Mouse (Mus musculus): ENCODE measurements around the gene Btbd11. TPM values are rescaled to one million over a fixed set of nuclear protein-coding genes. Genes with fewer than 3 reads are reported as not detected.
A peak's percentile ranks its signal among the peaks of the same experiment; 100 is the strongest.
"Not testable (repeated sequence)": the region's sequence is repeated elsewhere in the genome, so short reads cannot be mapped to it uniquely, and the experiment has no call there.

The Btbd11 gene
- polyA plus RNA-seq, 1 experiment from 2014 or later: 4.4 TPM

GRCm38 (mm10) chr10:85645346-85645745 lies 258.7 kb downstream of the Btbd11 start:
- H3K9me3 ChIP-seq (replicated peaks; ENCODE audit: control insufficient read depth, low read length): no peaks in the 10 kb centered on the region
- H3K36me3 ChIP-seq (replicated peaks; ENCODE audit: control insufficient read depth, insufficient read depth, low read depth, low read length): no peaks in the 10 kb centered on the region
- ATAC-seq (replicated peaks; ENCODE audit: insufficient number of reproducible peaks, low FRiP score, low TSS enrichment, low read depth): no peak
- DNase-seq (ENCODE audit: low spot score): no peak
- H3K4me2 ChIP-seq (ENCODE audit: low read depth, low read length): no peak overlapping the region
- no peak overlapping the region for H3K27ac ChIP-seq (replicated peaks; ENCODE audit: low read depth, low read length)
- no peak overlapping the region for H3K4me3 ChIP-seq (ENCODE audit: low read depth, low read length)
- WGBS: 83% methylated on average over 6 of the region's 6 CpGs
- no peak overlapping the region for H3K9ac ChIP-seq (replicated peaks; ENCODE audit: low read length)
- no peaks in the 10 kb centered on the region for H3K4me1 ChIP-seq (ENCODE audit: control insufficient read depth, insufficient read depth, low read length)
- H3K27me3 ChIP-seq (ENCODE audit: control insufficient read depth, insufficient read depth, low read length): no peaks in the 10 kb centered on the region

- H3K4me1 ChIP-seq (ENCODE audit: control insufficient read depth, insufficient read depth, low read length): no peaks in the 10 kb centered on the region
- no peak overlapping the region for H3K27ac ChIP-seq (replicated peaks; ENCODE audit: low read depth, low read length)
- H3K36me3 ChIP-seq (replicated peaks; ENCODE audit: control insufficient read depth, insufficient read depth, low read depth, low read length): no peaks in the 10 kb centered on the region
- DNase-seq (ENCODE audit: low spot score) (peak; percentile 82), ATAC-seq (replicated peaks; ENCODE audit: insufficient number of reproducible peaks, low FRiP score, low TSS enrichment, low read depth) (peak; percentile 73)
- H3K27me3 ChIP-seq (ENCODE audit: control insufficient read depth, insufficient read depth, low read length): no peaks in the 10 kb centered on the region
- no peak overlapping the region for H3K9ac ChIP-seq (replicated peaks; ENCODE audit: low read length)
- H3K4me2 ChIP-seq (ENCODE audit: low read depth, low read length): no peak overlapping the region
- H3K4me3 ChIP-seq (ENCODE audit: low read depth, low read length): no peak overlapping the region
- H3K9me3 ChIP-seq (replicated peaks; ENCODE audit: control insufficient read depth, low read length): no peaks in the 10 kb centered on the region
- WGBS: 32% methylated on average over 7 of the region's 7 CpGs
Measured at GRCm38 (mm10) chr10:85651706-85652105, 265.1 kb downstream of the Btbd11 start.

- WGBS: 66% methylated on average over 4 of the region's 4 CpGs
Measured at GRCm38 (mm10) chr10:85655881-85656280, 269.3 kb downstream of the Btbd11 start.

GRCm38 (mm10) chr10:85657886-85658285 lies 271.3 kb downstream of the Btbd11 start:
- Histone ChIP-seq H3K9me3 (replicated peaks; ENCODE audit: control insufficient read depth, low read length) (no peaks in the 10 kb centered on the region), H3K4me1 (ENCODE audit: control insufficient read depth, insufficient read depth, low read length) (no peaks in the 10 kb centered on the region), H3K4me3 (ENCODE audit: low read depth, low read length) (no peak overlapping the region), H3K9ac (replicated peaks; ENCODE audit: low read length) (no peak overlapping the region), H3K36me3 (replicated peaks; ENCODE audit: control insufficient read depth, insufficient read depth, low read depth, low read length) (no peaks in the 10 kb centered on the region), H3K4me2 (ENCODE audit: low read depth, low read length) (no peak overlapping the region), H3K27me3 (ENCODE audit: control insufficient read depth, insufficient read depth, low read length) (no peaks in the 10 kb centered on the region), H3K27ac (replicated peaks; ENCODE audit: low read depth, low read length) (no peak overlapping the region)
- WGBS: 88% methylated on average over 10 of the region's 10 CpGs
- ATAC-seq (replicated peaks; ENCODE audit: insufficient number of reproducible peaks, low FRiP score, low TSS enrichment, low read depth): no peak
- no peak for DNase-seq (ENCODE audit: low spot score)

More at GRCm38 (mm10) chr10:85655881-85656280, 269.3 kb downstream of the Btbd11 start:
- no peak for ATAC-seq (replicated peaks; ENCODE audit: insufficient number of reproducible peaks, low FRiP score, low TSS enrichment, low read depth)
- no peak overlapping the region for H3K4me3 ChIP-seq (ENCODE audit: low read depth, low read length)
- no peaks in the 10 kb centered on the region for H3K27me3 ChIP-seq (ENCODE audit: control insufficient read depth, insufficient read depth, low read length)
- H3K4me1 ChIP-seq (ENCODE audit: control insufficient read depth, insufficient read depth, low read length): no peaks in the 10 kb centered on the region
- no peaks in the 10 kb centered on the region for H3K9me3 ChIP-seq (replicated peaks; ENCODE audit: control insufficient read depth, low read length)
- no peak overlapping the region for H3K4me2 ChIP-seq (ENCODE audit: low read depth, low read length)
- H3K27ac ChIP-seq (replicated peaks; ENCODE audit: low read depth, low read length): no peak overlapping the region
- H3K36me3 ChIP-seq (replicated peaks; ENCODE audit: control insufficient read depth, insufficient read depth, low read depth, low read length): no peaks in the 10 kb centered on the region
- H3K9ac ChIP-seq (replicated peaks; ENCODE audit: low read length): no peak overlapping the region
- no peak for DNase-seq (ENCODE audit: low spot score)

GRCm38 (mm10) chr10:85673512-85673921 lies 286.9 kb downstream of the Btbd11 start:
- Histone ChIP-seq H3K9me3 (replicated peaks; ENCODE audit: control insufficient read depth, low read length) (no peaks in the 10 kb centered on the region), H3K27me3 (ENCODE audit: control insufficient read depth, insufficient read depth, low read length) (no peaks in the 10 kb centered on the region), H3K4me1 (ENCODE audit: control insufficient read depth, insufficient read depth, low read length) (no peaks in the 10 kb centered on the region), H3K4me2 (ENCODE audit: low read depth, low read length) (no peak overlapping the region), H3K27ac (replicated peaks; ENCODE audit: low read depth, low read length) (no peak overlapping the region), H3K36me3 (replicated peaks; ENCODE audit: control insufficient read depth, insufficient read depth, low read depth, low read length) (no peaks in the 10 kb centered on the region), H3K4me3 (ENCODE audit: low read depth, low read length) (no peak overlapping the region), H3K9ac (replicated peaks; ENCODE audit: low read length) (no peak overlapping the region)
- ATAC-seq (replicated peaks; ENCODE audit: insufficient number of reproducible peaks, low FRiP score, low TSS enrichment, low read depth) (no peak), DNase-seq (ENCODE audit: low spot score) (no peak)
- 91% methylated on average over 8 of the region's 8 CpGs for WGBS

GRCm38 (mm10) chr10:85678635-85679034 lies 292.0 kb downstream of the Btbd11 start:
- Histone ChIP-seq H3K4me1 (ENCODE audit: control insufficient read depth, insufficient read depth, low read length) (no peaks in the 10 kb centered on the region), H3K27ac (replicated peaks; ENCODE audit: low read depth, low read length) (no peak overlapping the region), H3K27me3 (ENCODE audit: control insufficient read depth, insufficient read depth, low read length) (no peaks in the 10 kb centered on the region), H3K9ac (replicated peaks; ENCODE audit: low read length) (no peak overlapping the region), H3K9me3 (replicated peaks; ENCODE audit: control insufficient read depth, low read length) (no peaks in the 10 kb centered on the region), H3K4me3 (ENCODE audit: low read depth, low read length) (no peak overlapping the region), H3K4me2 (ENCODE audit: low read depth, low read length) (no peak overlapping the region), H3K36me3 (replicated peaks; ENCODE audit: control insufficient read depth, insufficient read depth, low read depth, low read length) (no peaks in the 10 kb centered on the region)
- WGBS: 36% methylated on average over 4 of the region's 4 CpGs
- DNase-seq (ENCODE audit: low spot score) (peak; percentile 58), ATAC-seq (replicated peaks; ENCODE audit: insufficient number of reproducible peaks, low FRiP score, low TSS enrichment, low read depth) (no peak)

- no peaks in the 10 kb centered on the region for H3K9me3 ChIP-seq (replicated peaks; ENCODE audit: control insufficient read depth, low read length)
- H3K4me3 ChIP-seq (ENCODE audit: low read depth, low read length): no peak overlapping the region
- no peak for ATAC-seq (replicated peaks; ENCODE audit: insufficient number of reproducible peaks, low FRiP score, low TSS enrichment, low read depth)
- H3K36me3 ChIP-seq (replicated peaks; ENCODE audit: control insufficient read depth, insufficient read depth, low read depth, low read length): no peaks in the 10 kb centered on the region
- H3K27me3 ChIP-seq (ENCODE audit: control insufficient read depth, insufficient read depth, low read length): no peaks in the 10 kb centered on the region
- no peaks in the 10 kb centered on the region for H3K4me1 ChIP-seq (ENCODE audit: control insufficient read depth, insufficient read depth, low read length)
- no peak overlapping the region for H3K27ac ChIP-seq (replicated peaks; ENCODE audit: low read depth, low read length)
- H3K4me2 ChIP-seq (ENCODE audit: low read depth, low read length): no peak overlapping the region
- no peak overlapping the region for H3K9ac ChIP-seq (replicated peaks; ENCODE audit: low read length)
- DNase-seq (ENCODE audit: low spot score): no peak
- WGBS: 92% methylated on average over 9 of the region's 9 CpGs
Measured at GRCm38 (mm10) chr10:85682446-85682845, 295.8 kb downstream of the Btbd11 start.

GRCm38 (mm10) chr10:85694429-85694828 lies 307.8 kb downstream of the Btbd11 start:
- not testable (repeated sequence) for ATAC-seq (replicated peaks; ENCODE audit: insufficient number of reproducible peaks, low FRiP score, low TSS enrichment, low read depth); H3K4me3 ChIP-seq (ENCODE audit: low read depth, low read length); H3K4me1 ChIP-seq (ENCODE audit: control insufficient read depth, insufficient read depth, low read length); H3K9ac ChIP-seq (replicated peaks; ENCODE audit: low read length); H3K27me3 ChIP-seq (ENCODE audit: control insufficient read depth, insufficient read depth, low read length); H3K27ac ChIP-seq (replicated peaks; ENCODE audit: low read depth, low read length); H3K36me3 ChIP-seq (replicated peaks; ENCODE audit: control insufficient read depth, insufficient read depth, low read depth, low read length); H3K9me3 ChIP-seq (replicated peaks; ENCODE audit: control insufficient read depth, low read length); H3K4me2 ChIP-seq (ENCODE audit: low read depth, low read length); DNase-seq (ENCODE audit: low spot score)
- WGBS: 71% methylated on average over 2 of the region's 2 CpGs
